Mouse (Mus musculus) stomach, postnatal 0 days (tissue): ENCODE data around the gene 4933430I17Rik. TPM values are rescaled to one million over a fixed set of nuclear protein-coding genes. Genes with fewer than 3 reads are reported as not detected.
A peak's percentile ranks its signal among the peaks of the same experiment; 100 is the strongest.

Experiments
- ATAC-seq: fragments of 200-750 bp; cut with Nextera tagmentation; 2 replicates; pipeline ENCODE4 v1.8.0; 2017; ENCODE audit not compliant: low FRiP score, low TSS enrichment
- DNase-seq: peaks from one replicate; pipeline ENCODE4 v3.0.0-alpha.2; 2016; ENCODE audit warnings: low spot score
- H3K27ac ChIP-seq: fragments of 300-500 bp; sonication (generic); replicated peaks from 2 replicates; pipeline ENCODE4 v1.5.1; 2014; ENCODE audit warnings: mild to moderate bottlenecking, control low read depth
- H3K27me3 ChIP-seq: fragments of 300-500 bp; sonication (generic); 2 replicates; pipeline ENCODE4 v1.6.1; 2014; ENCODE audit warnings: low read length; ENCODE audit not compliant: control insufficient read depth, insufficient read depth
- H3K36me3 ChIP-seq: fragments of 300-500 bp; sonication (generic); 2 replicates; pipeline ENCODE4 v1.6.1; 2014; ENCODE audit warnings: low read length, mixed read lengths; ENCODE audit not compliant: control insufficient read depth, insufficient read depth
- H3K4me1 ChIP-seq: fragments of 300-500 bp; sonication (generic); replicated peaks from 2 replicates; pipeline ENCODE4 v1.6.1; 2014; ENCODE audit warnings: antibody characterized with exemption; ENCODE audit not compliant: control insufficient read depth, insufficient read depth
- H3K4me2 ChIP-seq: fragments of 300-500 bp; sonication (generic); replicated peaks from 2 replicates; pipeline ENCODE4 v1.6.1; 2014; ENCODE audit warnings: low read depth, mild to moderate bottlenecking, control low read depth, moderate library complexity
- H3K4me3 ChIP-seq: fragments of 300-500 bp; sonication (generic); 2 replicates; pipeline ENCODE4 v1.5.1; 2014; ENCODE audit warnings: low read depth, low read length, control low read depth
- H3K9ac ChIP-seq: fragments of 300-500 bp; sonication (generic); 2 replicates; pipeline ENCODE4 v1.6.1; 2014; ENCODE audit warnings: mild to moderate bottlenecking, low read length, control low read depth, mixed read lengths
- H3K9me3 ChIP-seq: fragments of 300-500 bp; sonication (generic); 2 replicates; pipeline ENCODE4 v1.6.1; 2016; ENCODE audit warnings: low read length; ENCODE audit not compliant: control insufficient read depth
- CTCF ChIP-seq: IDR thresholded peaks from 2 replicates; pipeline ENCODE4 v1.5.1; 2016; ENCODE audit warnings: antibody characterized with exemption, low read depth, mild to moderate bottlenecking, moderate library complexity
- EP300 ChIP-seq: optimal IDR thresholded peaks from 2 replicates; pipeline ENCODE3; 2016; ENCODE audit warnings: antibody characterized with exemption
- WGBS: fragments of 180-500 bp; shearing (Covaris S2); extraction: QIAGEN DNeasy Blood & Tissue Kit; methylation state at CpG from one replicate; pipeline ENCODE4 v1.1.7; 2014; 5-methylcytosine and 5-hydroxymethylcytosine counted together
- polyA plus RNA-seq: library from polyadenylated mRNA; unstranded; fragments of >200 nt; fragmentation: Nextera tagmentation; extraction: Ambion mirVana; gene quantifications from 2 replicates; pipeline ENCODE4 v1.2.1, GENCODE M21; 2015

The 4933430I17Rik gene
- polyA plus RNA-seq, 1 experiment from 2014 or later, result 0.18 TPM

GRCm38 (mm10) chr4:62568359-62568758 lies 43.2 kb downstream of the 4933430I17Rik start:
- ATAC-seq (no peak), DNase-seq (no peak)
- H3K27me3 ChIP-seq, result no peaks in the 10 kb centered on the region
- no peaks in the 10 kb centered on the region; the same call in 1 of the 2 replicates for H3K4me1 ChIP-seq
- no peak overlapping the region for H3K4me2 ChIP-seq
- H3K9me3 ChIP-seq, result no peaks in the 10 kb centered on the region
- no peak overlapping the region for H3K27ac ChIP-seq
- no peak overlapping the region for H3K9ac ChIP-seq
- no peaks in the 10 kb centered on the region for H3K36me3 ChIP-seq
- 59% methylated on average over 1 of the region's 1 CpGs for WGBS
- H3K4me3 ChIP-seq, result no peak overlapping the region
- TF ChIP-seq EP300 (no peak), CTCF (no peak)

- ATAC-seq (no peak), DNase-seq (no peak)
- TF ChIP-seq CTCF, result no peak
- no peak for TF ChIP-seq EP300
- no peak overlapping the region for H3K27ac ChIP-seq
- 90% methylated on average over 5 of the region's 5 CpGs for whole genome bisulfite sequencing
- no peak overlapping the region for H3K4me3 ChIP-seq
- H3K27me3 ChIP-seq, result no peaks in the 10 kb centered on the region
- no peak overlapping the region for H3K9ac ChIP-seq
- no peaks in the 10 kb centered on the region; the same call in 1 of the 2 replicates for H3K4me1 ChIP-seq
- no peaks in the 10 kb centered on the region for H3K9me3 ChIP-seq
- no peak overlapping the region for H3K4me2 ChIP-seq
- H3K36me3 ChIP-seq, result no peaks in the 10 kb centered on the region
Observed at GRCm38 (mm10) chr4:62569603-62570002, 44.4 kb downstream of the 4933430I17Rik start.

- peak; percentile 44; the same call in 1 of the 2 replicates for ATAC-seq
- WGBS, result 61% methylated on average over 5 of the region's 5 CpGs
- TF ChIP-seq CTCF (no peak), EP300 (no peak)
Observed at GRCm38 (mm10) chr4:62570029-62570428, 44.9 kb downstream of the 4933430I17Rik start.

GRCm38 (mm10) chr4:62582365-62583264 lies 57.4 kb downstream of the 4933430I17Rik start:
- no peak for TF ChIP-seq CTCF
- TF ChIP-seq EP300, result no peak
- Histone ChIP-seq H3K4me1 (peaks cover 8% of the 10 kb centered on the region; the same call in 1 of the 2 replicates), H3K27me3 (no peaks in the 10 kb centered on the region), H3K4me2 (peak overlapping the region; percentile 80), H3K4me3 (peak overlapping the region; percentile 45), H3K9me3 (no peaks in the 10 kb centered on the region), H3K9ac (peak overlapping the region; percentile 32), H3K27ac (no peak overlapping the region), H3K36me3 (no peaks in the 10 kb centered on the region)
- DNase-seq (peak; percentile 31), ATAC-seq (peak; percentile 46; the same call in 1 of the 2 replicates)
- WGBS, result 23% methylated on average over 18 of the region's 18 CpGs

More at GRCm38 (mm10) chr4:62570029-62570428, 44.9 kb downstream of the 4933430I17Rik start:
- Histone ChIP-seq H3K36me3 (no peaks in the 10 kb centered on the region), H3K9ac (no peak overlapping the region), H3K9me3 (no peaks in the 10 kb centered on the region), H3K4me1 (no peaks in the 10 kb centered on the region; the same call in 1 of the 2 replicates), H3K4me2 (no peak overlapping the region), H3K4me3 (no peak overlapping the region), H3K27me3 (no peaks in the 10 kb centered on the region), H3K27ac (no peak overlapping the region)
- DNase-seq, result no peak

- Histone ChIP-seq H3K27ac (no peak overlapping the region), H3K4me1 (peaks cover 8% of the 10 kb centered on the region; the same call in 1 of the 2 replicates), H3K4me2 (peak overlapping the region; percentile 80), H3K9ac (peak overlapping the region; percentile 32), H3K27me3 (no peaks in the 10 kb centered on the region), H3K4me3 (peak overlapping the region; percentile 45), H3K9me3 (no peaks in the 10 kb centered on the region), H3K36me3 (no peaks in the 10 kb centered on the region)
- ATAC-seq (peak; percentile 95), DNase-seq (peak; percentile 89)
- 6% methylated on average over 42 of the region's 42 CpGs for WGBS
- TF ChIP-seq CTCF, result peak; percentile 39
- TF ChIP-seq EP300, result no peak
Observed at GRCm38 (mm10) chr4:62583265-62584092, 58.3 kb downstream of the 4933430I17Rik start.
